Mouse (Mus musculus): ENCODE results near the gene Tmem186. TPM values are rescaled to one million over a fixed set of nuclear protein-coding genes. Genes with fewer than 3 reads are reported as not detected.

Gene Tmem186
- polyA plus RNA-seq (2014; fragmentation: Nextera tagmentation; extraction: Ambion mirVana), result 17.2 and 17.5 TPM in 2 replicates

- H3K9ac ChIP-seq (ENCODE audit: low read length), result peak within 1 kb of the TSS; percentile 86
- peak; percentile 86 for DNase-seq (ENCODE audit: low spot score)
- peak within 1 kb of the TSS; percentile 67 for H3K27ac ChIP-seq (replicated peaks; ENCODE audit: low read depth, low read length)
- no peaks in the 10 kb centered on the region; the same call in 1 of the 2 replicates for H3K9me3 ChIP-seq (ENCODE audit: control insufficient read depth, low read length)
- H3K27me3 ChIP-seq (ENCODE audit: control insufficient read depth, insufficient read depth, low read length), result no peaks in the 10 kb centered on the region
- under 1% methylated on average over 59 of the region's 59 CpGs for WGBS
- H3K4me2 ChIP-seq (ENCODE audit: low read depth, severe bottlenecking), result peak within 1 kb of the TSS; percentile 80
- H3K4me3 ChIP-seq (ENCODE audit: low read depth, low read length), result peak within 1 kb of the TSS; percentile 78
- H3K4me1 ChIP-seq (ENCODE audit: control insufficient read depth, insufficient read depth, low read length), result peaks cover 7% of the 10 kb centered on the region
- peaks cover 9% of the 10 kb centered on the region; the same call in 1 of the 2 replicates for H3K36me3 ChIP-seq (ENCODE audit: control insufficient read depth, insufficient read depth, low read length)
- peak; percentile 91 for ATAC-seq (ENCODE audit: insufficient number of reproducible peaks, low FRiP score, low TSS enrichment, low read depth)
These were observed at the start of gene Tmem186, which contains the start of gene Pmm2 for GRCm38 (mm10) chr16:8637217-8638051. Gene Tmem186, minus strand, starts transcription at chr16:8637712. Gene Pmm2, plus strand, starts transcription at chr16:8637674.

- ATAC-seq (ENCODE audit: insufficient number of reproducible peaks, low FRiP score, low TSS enrichment, low read depth) (no peak), DNase-seq (ENCODE audit: low spot score) (no peak)
- H3K4me3 ChIP-seq (ENCODE audit: low read depth, low read length), result no peak overlapping the region
- H3K4me1 ChIP-seq (ENCODE audit: control insufficient read depth, insufficient read depth, low read length), result no peaks in the 10 kb centered on the region; the same call in 1 of the 2 replicates
- H3K27ac ChIP-seq (replicated peaks; ENCODE audit: low read depth, low read length), result no peak overlapping the region
- peaks cover 26% of the 10 kb centered on the region for H3K36me3 ChIP-seq (ENCODE audit: control insufficient read depth, insufficient read depth, low read length)
- 85% methylated on average over 11 of the region's 11 CpGs for WGBS
- H3K9me3 ChIP-seq (ENCODE audit: control insufficient read depth, low read length), result no peaks in the 10 kb centered on the region
- H3K27me3 ChIP-seq (ENCODE audit: control insufficient read depth, insufficient read depth, low read length), result no peaks in the 10 kb centered on the region
- H3K4me2 ChIP-seq (ENCODE audit: low read depth, severe bottlenecking), result no peak overlapping the region
- H3K9ac ChIP-seq (ENCODE audit: low read length), result no peak overlapping the region
These were observed 49.5 kb upstream of the Tmem186 start for GRCm38 (mm10) chr16:8686871-8687535.

- no peaks in the 10 kb centered on the region; the same call in 1 of the 2 replicates for H3K4me1 ChIP-seq (ENCODE audit: control insufficient read depth, insufficient read depth, low read length)
- H3K27ac ChIP-seq (replicated peaks; ENCODE audit: low read depth, low read length), result no peak overlapping the region
- DNase-seq (ENCODE audit: low spot score), result peak; percentile 79
- no peak for ATAC-seq (ENCODE audit: insufficient number of reproducible peaks, low FRiP score, low TSS enrichment, low read depth)
- H3K4me3 ChIP-seq (ENCODE audit: low read depth, low read length), result no peak overlapping the region
- H3K9ac ChIP-seq (ENCODE audit: low read length), result no peak overlapping the region
- no peaks in the 10 kb centered on the region for H3K27me3 ChIP-seq (ENCODE audit: control insufficient read depth, insufficient read depth, low read length)
- H3K4me2 ChIP-seq (ENCODE audit: low read depth, severe bottlenecking), result no peak overlapping the region
- WGBS, result 60% methylated on average over 7 of the region's 7 CpGs
- H3K9me3 ChIP-seq (ENCODE audit: control insufficient read depth, low read length), result no peaks in the 10 kb centered on the region
- peaks cover 21% of the 10 kb centered on the region for H3K36me3 ChIP-seq (ENCODE audit: control insufficient read depth, insufficient read depth, low read length)
These were observed 48.8 kb upstream of the Tmem186 start for GRCm38 (mm10) chr16:8686121-8686870.

- 68% methylated on average over 4 of the region's 4 CpGs for WGBS
- DNase-seq (ENCODE audit: low spot score), result no peak
- Histone ChIP-seq H3K36me3 (ENCODE audit: control insufficient read depth, insufficient read depth, low read length) (peaks cover 11% of the 10 kb centered on the region; the same call in 1 of the 2 replicates), H3K4me3 (ENCODE audit: low read depth, low read length) (no peak overlapping the region), H3K9ac (ENCODE audit: low read length) (no peak overlapping the region), H3K9me3 (ENCODE audit: control insufficient read depth, low read length) (no peaks in the 10 kb centered on the region), H3K4me2 (ENCODE audit: low read depth, severe bottlenecking) (no peak overlapping the region), H3K27ac (replicated peaks; ENCODE audit: low read depth, low read length) (no peak overlapping the region), H3K27me3 (ENCODE audit: control insufficient read depth, insufficient read depth, low read length) (no peaks in the 10 kb centered on the region), H3K4me1 (ENCODE audit: control insufficient read depth, insufficient read depth, low read length) (no peaks in the 10 kb centered on the region; the same call in 1 of the 2 replicates)
- ATAC-seq (ENCODE audit: insufficient number of reproducible peaks, low FRiP score, low TSS enrichment, low read depth), result 0 out of 2 replicates have a peak, but pooled peaks have one; percentile 29
These were observed 47.6 kb upstream of the Tmem186 start for GRCm38 (mm10) chr16:8685087-8685486.

- 89% methylated on average over 5 of the region's 5 CpGs for WGBS
- no peak within 1 kb of the TSS for H3K9ac ChIP-seq (ENCODE audit: low read length)
- ATAC-seq (ENCODE audit: insufficient number of reproducible peaks, low FRiP score, low TSS enrichment, low read depth) (no peak), DNase-seq (ENCODE audit: low spot score) (no peak)
- H3K4me1 ChIP-seq (ENCODE audit: control insufficient read depth, insufficient read depth, low read length), result no peaks in the 10 kb centered on the region; the same call in 1 of the 2 replicates
- no peaks in the 10 kb centered on the region for H3K27me3 ChIP-seq (ENCODE audit: control insufficient read depth, insufficient read depth, low read length)
- H3K9me3 ChIP-seq (ENCODE audit: control insufficient read depth, low read length), result no peaks in the 10 kb centered on the region
- no peak within 1 kb of the TSS for H3K27ac ChIP-seq (replicated peaks; ENCODE audit: low read depth, low read length)
- no peak within 1 kb of the TSS for H3K4me3 ChIP-seq (ENCODE audit: low read depth, low read length)
- 0 out of 2 replicates have a peak, but pooled peaks cover 2% of the 10 kb centered on the region for H3K36me3 ChIP-seq (ENCODE audit: control insufficient read depth, insufficient read depth, low read length)
- H3K4me2 ChIP-seq (ENCODE audit: low read depth, severe bottlenecking), result no peak within 1 kb of the TSS
These were observed 43.0 kb upstream of the Tmem186 start, which contains the start of gene Gm5767 for GRCm38 (mm10) chr16:8680470-8680869. Gene Gm5767, plus strand, starts transcription at chr16:8680770.

GRCm38 (mm10) chr16:8679780-8680179, 42.3 kb upstream of the Tmem186 start:
- Histone ChIP-seq H3K4me2 (ENCODE audit: low read depth, severe bottlenecking) (no peak overlapping the region), H3K4me3 (ENCODE audit: low read depth, low read length) (no peak overlapping the region), H3K27ac (replicated peaks; ENCODE audit: low read depth, low read length) (no peak overlapping the region), H3K9ac (ENCODE audit: low read length) (no peak overlapping the region), H3K36me3 (ENCODE audit: control insufficient read depth, insufficient read depth, low read length) (0 out of 2 replicates have a peak, but pooled peaks cover 2% of the 10 kb centered on the region), H3K4me1 (ENCODE audit: control insufficient read depth, insufficient read depth, low read length) (no peaks in the 10 kb centered on the region), H3K27me3 (ENCODE audit: control insufficient read depth, insufficient read depth, low read length) (no peaks in the 10 kb centered on the region), H3K9me3 (ENCODE audit: control insufficient read depth, low read length) (no peaks in the 10 kb centered on the region)
- no peak for ATAC-seq (ENCODE audit: insufficient number of reproducible peaks, low FRiP score, low TSS enrichment, low read depth)
- 83% methylated on average over 3 of the region's 3 CpGs for WGBS
- no peak for DNase-seq (ENCODE audit: low spot score)

- DNase-seq (ENCODE audit: low spot score) (no peak), ATAC-seq (ENCODE audit: insufficient number of reproducible peaks, low FRiP score, low TSS enrichment, low read depth) (no peak)
- Histone ChIP-seq H3K27me3 (ENCODE audit: control insufficient read depth, insufficient read depth, low read length) (no peaks in the 10 kb centered on the region), H3K9me3 (ENCODE audit: control insufficient read depth, low read length) (no peaks in the 10 kb centered on the region), H3K4me2 (ENCODE audit: low read depth, severe bottlenecking) (no peak overlapping the region), H3K27ac (replicated peaks; ENCODE audit: low read depth, low read length) (no peak overlapping the region), H3K4me1 (ENCODE audit: control insufficient read depth, insufficient read depth, low read length) (no peaks in the 10 kb centered on the region), H3K4me3 (ENCODE audit: low read depth, low read length) (no peak overlapping the region), H3K9ac (ENCODE audit: low read length) (no peak overlapping the region), H3K36me3 (ENCODE audit: control insufficient read depth, insufficient read depth, low read length) (0 out of 2 replicates have a peak, but pooled peaks cover 2% of the 10 kb centered on the region)
- WGBS, result 84% methylated on average over 4 of the region's 4 CpGs
These were observed 41.2 kb upstream of the Tmem186 start for GRCm38 (mm10) chr16:8678676-8679075.

GRCm38 (mm10) chr16:8678035-8678434, 40.5 kb upstream of the Tmem186 start:
- 64% methylated on average over 5 of the region's 5 CpGs for WGBS
- ATAC-seq (ENCODE audit: insufficient number of reproducible peaks, low FRiP score, low TSS enrichment, low read depth) (no peak), DNase-seq (ENCODE audit: low spot score) (no peak)
- H3K4me1 ChIP-seq (ENCODE audit: control insufficient read depth, insufficient read depth, low read length), result no peaks in the 10 kb centered on the region
- H3K27ac ChIP-seq (replicated peaks; ENCODE audit: low read depth, low read length), result no peak overlapping the region
- H3K9me3 ChIP-seq (ENCODE audit: control insufficient read depth, low read length), result no peaks in the 10 kb centered on the region
- no peak overlapping the region for H3K9ac ChIP-seq (ENCODE audit: low read length)
- H3K4me3 ChIP-seq (ENCODE audit: low read depth, low read length), result no peak overlapping the region
- no peak overlapping the region for H3K4me2 ChIP-seq (ENCODE audit: low read depth, severe bottlenecking)
- H3K36me3 ChIP-seq (ENCODE audit: control insufficient read depth, insufficient read depth, low read length), result no peaks in the 10 kb centered on the region
- 0 out of 2 replicates have a peak, but pooled peaks cover 2% of the 10 kb centered on the region for H3K27me3 ChIP-seq (ENCODE audit: control insufficient read depth, insufficient read depth, low read length)

Data from limb, embryonic 11.5 days (tissue).